Mouse (Mus musculus): Measurements from ENCODE around the gene Dapk1.

DNA sequence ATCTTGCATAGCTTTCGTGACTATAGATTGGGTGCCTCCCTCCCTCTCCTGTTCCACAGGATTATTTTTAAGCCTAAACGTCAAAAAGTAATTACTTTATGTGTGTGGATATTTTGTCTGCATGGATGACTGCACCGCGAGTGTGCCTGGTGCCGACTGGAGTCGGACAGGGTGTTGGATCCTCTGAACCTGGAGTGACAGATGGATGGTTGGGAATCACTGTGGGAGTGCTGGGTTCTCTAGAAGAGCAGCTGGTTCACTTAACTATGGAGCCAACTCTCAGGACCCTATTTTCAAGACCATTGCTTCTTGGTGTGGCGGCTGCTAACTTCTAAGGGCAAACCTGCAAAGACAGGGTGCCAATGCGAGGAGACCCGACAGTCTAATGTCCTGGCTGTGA, 133.6 kb downstream of the Dapk1 start:
- no peak for TF ChIP-seq POLR2A (IDR thresholded peaks at IDR 0.05; ENCODE audit: borderline replicate concordance, low read depth, low read length)
- no peak for TF ChIP-seq CTCF (IDR thresholded peaks at IDR 0.05; ENCODE audit: low read depth, low read length)
